Mouse (Mus musculus) liver, embryonic 12.5 days (tissue): Measurements from ENCODE around the gene Mboat2. TPM values are rescaled to one million over a fixed set of nuclear protein-coding genes. Genes with fewer than 3 reads are reported as not detected.
A peak's percentile ranks its signal among the peaks of the same experiment; 100 is the strongest.

ENCODE experiments used
- ATAC-seq: fragments of 200-750 bp; cut with Nextera tagmentation; 2 replicates; pipeline ENCODE4 v1.8.0; 2017; ENCODE audit warnings: moderate number of reproducible peaks, mild to moderate bottlenecking, moderate library complexity
- H3K27ac ChIP-seq: fragments of 300-500 bp; sonication (generic); 2 replicates; pipeline ENCODE4 v1.5.1; 2016; ENCODE audit warnings: mild to moderate bottlenecking
- H3K27me3 ChIP-seq: fragments of 300-500 bp; sonication (generic); replicated peaks from 2 replicates; pipeline ENCODE4 v1.6.1; 2016; ENCODE audit warnings: mild to moderate bottlenecking, moderate library complexity
- H3K36me3 ChIP-seq: fragments of 300-500 bp; sonication (generic); 2 replicates; pipeline ENCODE4 v1.6.1; 2016; ENCODE audit warnings: mild to moderate bottlenecking, moderate library complexity
- H3K4me1 ChIP-seq: fragments of 300-500 bp; sonication (generic); 2 replicates; pipeline ENCODE4 v1.6.1; 2016
- H3K4me2 ChIP-seq: fragments of 300-500 bp; sonication (generic); 2 replicates; pipeline ENCODE4 v1.6.1; 2016; ENCODE audit warnings: mild to moderate bottlenecking, moderate library complexity
- H3K4me3 ChIP-seq: fragments of 300-500 bp; sonication (generic); 2 replicates; pipeline ENCODE4 v1.5.1; 2016; ENCODE audit warnings: mild to moderate bottlenecking, moderate library complexity
- H3K9ac ChIP-seq: fragments of 300-500 bp; sonication (generic); 2 replicates; pipeline ENCODE4 v1.6.1; 2016; ENCODE audit warnings: mild to moderate bottlenecking, moderate library complexity
- H3K9me3 ChIP-seq: fragments of 300-500 bp; sonication (generic); replicated peaks from 2 replicates; pipeline ENCODE4 v1.6.1; 2016; ENCODE audit warnings: mild to moderate bottlenecking, moderate library complexity
- WGBS: fragments of 180-500 bp; shearing (Covaris S2); methylation state at CpG from one replicate; pipeline ENCODE4 v1.1.7; 2016; ENCODE audit not compliant: insufficient replicate concordance; 5-methylcytosine and 5-hydroxymethylcytosine counted together
- polyA plus RNA-seq: library from polyadenylated mRNA; unstranded; fragments of >200 nt; fragmentation: Nextera tagmentation; extraction: Ambion mirVana; gene quantifications from 2 replicates; pipeline ENCODE4 v1.2.1, GENCODE M21; 2016

Mboat2 gene
- polyA plus RNA-seq, 1 experiment from 2014 or later = 8.5 TPM

DNA sequence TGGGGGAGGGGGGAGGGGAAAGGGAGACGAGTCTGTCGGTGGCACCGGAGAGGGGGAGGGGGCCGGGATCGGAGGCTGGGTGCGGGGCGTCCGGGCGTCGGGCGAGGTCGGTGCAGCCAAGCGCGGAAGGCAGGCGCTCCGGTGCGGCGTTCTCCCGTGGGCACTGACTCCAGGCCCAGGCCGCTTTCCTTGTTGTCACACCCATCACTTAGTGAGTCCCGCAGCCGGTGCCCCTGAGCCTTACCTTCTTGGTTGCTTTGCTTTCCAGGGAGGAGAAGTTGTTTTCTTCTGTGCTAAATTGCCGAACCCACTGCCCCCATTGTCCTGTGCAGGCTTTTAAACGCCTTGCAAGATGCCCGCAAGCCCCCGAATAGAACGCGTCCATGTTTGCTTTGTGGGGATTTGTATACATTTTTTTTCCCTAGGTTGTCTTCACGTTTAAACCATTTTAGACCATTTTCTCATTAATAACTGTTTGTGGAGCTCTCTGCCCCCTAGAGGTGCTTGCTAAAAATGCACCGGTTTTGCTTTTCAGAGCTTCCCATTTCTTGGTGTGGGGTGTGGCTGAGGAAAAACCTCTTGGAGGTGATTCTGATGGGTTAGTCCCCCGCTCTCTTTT is 144.5 kb downstream of the Mboat2 start:
- Histone ChIP-seq H3K9me3 (no peaks in the 10 kb centered on the region), H3K4me2 (peak overlapping the region; percentile 80), H3K36me3 (peaks cover 7% of the 10 kb centered on the region; the same call in 1 of the 2 replicates), H3K27ac (peak overlapping the region; percentile 90), H3K27me3 (no peaks in the 10 kb centered on the region), H3K4me1 (peaks cover 38% of the 10 kb centered on the region), H3K9ac (peak overlapping the region; percentile 88), H3K4me3 (peak overlapping the region; percentile 88)
- ATAC-seq = peak; percentile 72
- under 1% methylated on average over 27 of the region's 31 CpGs for WGBS

GRCm38 (mm10) chr12:24985226-24985625 is 154.5 kb downstream of the Mboat2 start:
- 72% methylated on average over 5 of the region's 5 CpGs for WGBS

DNA sequence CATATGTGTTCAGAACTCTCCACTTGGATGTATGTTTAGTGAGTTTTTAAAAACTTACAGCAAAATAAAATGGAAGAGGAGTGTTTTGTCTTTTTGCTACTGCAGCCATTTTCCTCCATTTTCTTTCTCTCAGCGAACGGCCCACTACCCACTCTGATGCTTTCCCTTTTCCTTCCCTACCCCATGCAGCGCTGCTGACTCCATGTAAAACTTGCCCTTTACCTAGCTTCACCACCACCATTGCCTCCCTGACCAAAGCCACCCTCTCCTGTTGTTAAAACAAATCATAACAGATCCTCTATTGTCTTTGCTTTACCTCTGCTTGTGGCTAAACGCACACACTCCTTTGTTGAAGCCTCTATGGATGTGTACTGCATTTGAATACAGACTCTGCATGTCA is 164.7 kb downstream of the Mboat2 start:
- H3K36me3 ChIP-seq = peaks cover 93% of the 10 kb centered on the region
- no peak overlapping the region for H3K4me2 ChIP-seq
- H3K4me3 ChIP-seq = no peak overlapping the region
- 0 out of 2 replicates have a peak, but pooled peaks cover 10% of the 10 kb centered on the region for H3K4me1 ChIP-seq
- H3K27me3 ChIP-seq = no peaks in the 10 kb centered on the region
- no peak for ATAC-seq
- no peaks in the 10 kb centered on the region for H3K9me3 ChIP-seq
- H3K27ac ChIP-seq = no peak overlapping the region
- no peak overlapping the region for H3K9ac ChIP-seq
- 88% methylated on average over 4 of the region's 4 CpGs for WGBS

More at GRCm38 (mm10) chr12:24985226-24985625, 154.5 kb downstream of the Mboat2 start:
- H3K27ac ChIP-seq = no peak overlapping the region
- no peak overlapping the region for H3K4me3 ChIP-seq
- H3K36me3 ChIP-seq = peaks cover 74% of the 10 kb centered on the region
- peaks cover 18% of the 10 kb centered on the region for H3K4me1 ChIP-seq
- H3K27me3 ChIP-seq = no peaks in the 10 kb centered on the region
- no peak overlapping the region for H3K9ac ChIP-seq
- no peak overlapping the region for H3K4me2 ChIP-seq
- no peaks in the 10 kb centered on the region for H3K9me3 ChIP-seq
- ATAC-seq = no peak

- 83% methylated on average over 6 of the region's 6 CpGs for WGBS
- Histone ChIP-seq H3K27me3 (no peaks in the 10 kb centered on the region), H3K4me1 (peaks cover 8% of the 10 kb centered on the region), H3K9ac (no peak overlapping the region), H3K27ac (no peak overlapping the region), H3K36me3 (peaks cover 84% of the 10 kb centered on the region), H3K4me3 (no peak overlapping the region), H3K4me2 (no peak overlapping the region), H3K9me3 (no peaks in the 10 kb centered on the region)
- no peak for ATAC-seq
These were observed 174.7 kb downstream of the Mboat2 start for GRCm38 (mm10) chr12:25005350-25005749.

GRCm38 (mm10) chr12:25009957-25010356 is 179.3 kb downstream of the Mboat2 start:
- no peaks in the 10 kb centered on the region for H3K9me3 ChIP-seq
- peaks cover 88% of the 10 kb centered on the region for H3K36me3 ChIP-seq
- no peak overlapping the region for H3K4me2 ChIP-seq
- no peaks in the 10 kb centered on the region for H3K27me3 ChIP-seq
- no peak overlapping the region for H3K27ac ChIP-seq
- 41% methylated on average over 9 of the region's 9 CpGs for WGBS
- ATAC-seq = peak; percentile 58
- H3K4me3 ChIP-seq = no peak overlapping the region
- H3K4me1 ChIP-seq = peaks cover 28% of the 10 kb centered on the region
- H3K9ac ChIP-seq = no peak overlapping the region

DNA sequence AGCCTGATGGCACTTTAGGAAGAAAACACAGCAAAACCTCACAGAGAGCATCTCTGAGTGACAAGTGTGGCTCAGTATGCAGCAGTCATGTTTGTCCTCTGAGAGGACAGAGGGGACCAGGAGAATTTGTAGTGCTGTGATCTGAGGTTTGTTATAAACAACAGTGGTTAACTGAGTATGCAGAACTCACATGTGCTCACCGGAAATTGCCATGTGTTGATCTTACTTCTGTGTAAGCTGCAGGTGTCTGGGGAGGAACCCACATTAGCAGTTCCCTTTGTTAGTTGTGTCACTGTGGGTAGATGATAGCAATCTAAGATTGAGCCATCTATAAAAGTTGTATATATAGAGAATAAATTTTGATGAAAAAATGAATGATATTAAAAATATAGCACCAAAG is 179.7 kb downstream of the Mboat2 start:
- WGBS = 84% methylated on average over 1 of the region's 1 CpGs
- Histone ChIP-seq H3K27ac (no peak overlapping the region), H3K27me3 (no peaks in the 10 kb centered on the region), H3K36me3 (peaks cover 88% of the 10 kb centered on the region), H3K4me2 (no peak overlapping the region), H3K9ac (no peak overlapping the region), H3K4me3 (no peak overlapping the region), H3K9me3 (no peaks in the 10 kb centered on the region), H3K4me1 (peaks cover 29% of the 10 kb centered on the region)
- no peak for ATAC-seq

- no peaks in the 10 kb centered on the region for H3K27me3 ChIP-seq
- no peaks in the 10 kb centered on the region for H3K9me3 ChIP-seq
- no peak overlapping the region for H3K27ac ChIP-seq
- no peak for ATAC-seq
- no peak overlapping the region for H3K9ac ChIP-seq
- WGBS = 76% methylated on average over 15 of the region's 15 CpGs
- H3K4me2 ChIP-seq = no peak overlapping the region
- peaks cover 29% of the 10 kb centered on the region for H3K4me1 ChIP-seq
- peaks cover 93% of the 10 kb centered on the region for H3K36me3 ChIP-seq
- H3K4me3 ChIP-seq = no peak overlapping the region
These were observed 181.2 kb downstream of the Mboat2 start for GRCm38 (mm10) chr12:25011733-25012367.

- Histone ChIP-seq H3K27ac (no peak overlapping the region), H3K36me3 (peaks cover 94% of the 10 kb centered on the region)
These were observed 182.2 kb downstream of the Mboat2 start for GRCm38 (mm10) chr12:25012555-25013540.

More at GRCm38 (mm10) chr12:25012555-25013540, 182.2 kb downstream of the Mboat2 start:
- Histone ChIP-seq H3K4me2 (no peak overlapping the region), H3K9ac (no peak overlapping the region), H3K4me1 (peaks cover 29% of the 10 kb centered on the region), H3K9me3 (no peaks in the 10 kb centered on the region), H3K4me3 (no peak overlapping the region), H3K27me3 (no peaks in the 10 kb centered on the region)
- WGBS = 79% methylated on average over 13 of the region's 13 CpGs
- ATAC-seq = no peak

Other genes with a start within 250 kb of the Mboat2 start
- gene Klf11, start 179.6 kb upstream of the Mboat2 start, polyA plus RNA-seq = 9.2 and 10.6 TPM in 2 replicates
- 0.56 and 1.0 TPM in 2 replicates for gene Cys1, start 149.1 kb upstream of the Mboat2 start, polyA plus RNA-seq
- gene Rrm2, start 122.6 kb upstream of the Mboat2 start, polyA plus RNA-seq = 531 and 552 TPM in 2 replicates
- 12.2 and 13.6 TPM in 2 replicates for gene Kidins220, start 144.0 kb downstream of the Mboat2 start, polyA plus RNA-seq